Mouse (Mus musculus) c-Kit-positive CD71-positive TER-119-positive erythroid progenitor cells, embryonic 14.5 days (primary cell): ENCODE data around the gene Socs7.

Experiments used
- DNase-seq: peaks from one replicate; pipeline ENCODE4 v3.0.0-alpha.2; 2013; ENCODE audit warnings: low spot score

Gene Socs7

DNA sequence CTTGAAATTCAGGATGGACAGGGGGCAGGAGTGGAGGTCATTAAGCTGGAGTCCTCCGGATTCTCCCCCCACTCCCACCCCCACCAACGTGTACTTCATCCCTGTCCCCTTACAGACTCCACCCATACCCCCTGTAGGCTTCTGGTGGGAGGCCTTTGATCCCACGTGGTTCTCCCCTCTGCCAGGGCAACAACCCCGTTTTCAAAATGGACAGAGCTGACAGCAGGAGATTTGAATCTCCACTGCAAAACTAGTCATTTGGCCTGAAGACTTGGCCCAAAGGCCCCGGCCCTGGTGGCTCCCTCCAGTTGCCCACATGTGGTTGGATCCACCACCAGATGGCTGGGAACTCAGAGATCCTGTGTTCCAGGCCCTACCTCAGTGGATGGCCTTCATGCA is 54.3 kb downstream of the Socs7 start:
- no peak for DNase-seq

DNA sequence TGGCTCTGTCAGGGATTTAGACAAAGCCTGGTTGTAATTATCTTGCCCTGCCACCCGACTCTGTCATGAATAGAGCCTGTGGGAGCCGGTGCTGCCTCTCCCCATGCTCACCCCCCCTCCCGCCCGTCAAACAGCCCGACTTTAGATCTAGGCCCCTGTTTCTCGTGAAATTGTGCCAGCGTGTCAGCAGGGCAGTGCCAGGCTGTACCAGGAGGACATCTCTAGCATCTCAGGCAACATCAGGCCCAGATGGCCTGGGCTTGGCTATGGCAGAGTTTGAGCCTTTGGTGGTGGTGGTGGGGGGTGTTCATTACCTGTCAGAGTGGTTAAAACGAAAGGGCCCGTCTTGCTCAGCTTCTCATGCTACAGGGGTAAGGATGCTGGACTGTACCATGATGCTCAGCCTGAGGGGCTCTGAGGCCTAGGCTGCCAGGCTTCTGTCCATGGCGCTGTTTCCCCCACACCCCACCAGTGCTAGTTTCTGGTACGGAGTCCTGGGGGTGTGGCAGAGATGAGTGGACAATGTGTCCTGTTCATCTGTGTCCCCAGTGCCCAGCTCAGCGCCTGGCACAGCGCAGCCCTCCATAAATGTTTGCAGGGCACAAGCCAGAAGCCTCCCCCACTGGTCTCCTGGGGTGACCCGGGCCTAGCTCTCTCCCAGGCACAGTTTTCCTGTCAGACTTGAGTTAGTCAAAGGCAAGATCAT is 56.6 kb downstream of the Socs7 start:
- DNase-seq: no peak

DNA sequence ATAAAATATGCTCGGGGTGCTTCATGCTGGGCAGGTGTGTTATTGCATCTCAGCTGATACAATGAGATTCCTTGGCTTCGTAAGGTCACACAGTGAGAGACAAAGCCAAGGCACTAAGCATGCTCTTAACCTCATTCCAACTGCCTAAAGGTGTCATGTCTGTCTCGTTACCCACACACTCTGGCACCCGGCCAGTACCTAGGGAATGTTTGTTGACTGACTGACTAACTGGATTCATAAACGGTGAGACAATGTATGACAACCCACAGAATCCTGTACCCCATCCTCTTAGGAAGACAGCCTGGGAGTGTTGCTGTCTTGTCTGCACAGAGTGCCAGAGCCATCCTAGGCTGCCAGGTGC is 57.2 kb downstream of the Socs7 start:
- no peak for DNase-seq

DNA sequence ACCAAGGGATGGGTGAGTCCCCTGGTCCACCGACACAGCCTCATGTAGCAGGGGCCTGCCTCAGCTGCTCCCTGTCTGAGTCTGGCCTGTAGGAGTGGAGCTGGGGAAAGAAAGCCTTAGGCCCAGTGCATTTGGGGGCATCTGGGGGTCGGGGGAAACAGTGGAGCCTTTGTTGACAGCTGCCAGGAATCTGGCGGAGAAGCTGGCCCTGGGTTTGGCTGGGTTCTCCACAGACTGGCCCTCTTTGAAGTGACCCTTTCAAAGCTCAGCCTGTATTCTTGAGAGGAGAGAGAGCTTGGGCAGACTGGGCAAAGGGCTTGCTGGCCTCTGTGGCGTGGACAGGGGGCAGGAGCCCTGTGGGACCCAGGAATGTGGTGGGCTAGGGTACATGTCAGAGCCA is 60.2 kb downstream of the Socs7 start:
- no peak for DNase-seq

DNA sequence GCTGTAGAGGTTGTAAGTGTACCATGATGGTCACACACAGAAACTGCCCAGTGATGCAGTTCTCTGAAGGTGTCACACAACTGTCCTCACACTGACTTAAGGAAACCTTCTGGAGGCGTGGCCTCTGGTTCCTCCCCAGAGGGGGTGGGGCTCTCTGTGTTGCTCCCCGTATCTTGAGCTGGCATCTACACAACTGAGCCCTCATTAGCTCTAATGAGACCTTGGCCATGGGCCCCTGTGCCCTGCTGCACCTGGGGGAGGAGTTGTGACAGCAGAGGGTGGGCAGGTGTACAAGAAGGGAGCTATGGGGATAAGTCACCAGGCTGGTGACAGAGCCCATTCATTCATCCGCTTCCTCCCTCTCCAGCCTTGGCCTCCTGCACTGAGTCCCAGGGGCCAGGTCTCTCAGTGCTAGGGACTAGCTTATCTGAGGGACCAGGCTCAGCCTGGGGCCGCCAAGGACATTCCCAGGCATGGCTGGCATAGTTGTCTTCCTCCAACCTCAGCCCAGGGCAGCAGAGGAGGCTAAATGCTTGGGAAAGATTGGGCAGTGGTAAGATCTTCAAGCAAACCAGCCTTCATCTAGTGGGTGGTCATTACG is 61.8 kb downstream of the Socs7 start:
- DNase-seq: peak; percentile 87

DNA sequence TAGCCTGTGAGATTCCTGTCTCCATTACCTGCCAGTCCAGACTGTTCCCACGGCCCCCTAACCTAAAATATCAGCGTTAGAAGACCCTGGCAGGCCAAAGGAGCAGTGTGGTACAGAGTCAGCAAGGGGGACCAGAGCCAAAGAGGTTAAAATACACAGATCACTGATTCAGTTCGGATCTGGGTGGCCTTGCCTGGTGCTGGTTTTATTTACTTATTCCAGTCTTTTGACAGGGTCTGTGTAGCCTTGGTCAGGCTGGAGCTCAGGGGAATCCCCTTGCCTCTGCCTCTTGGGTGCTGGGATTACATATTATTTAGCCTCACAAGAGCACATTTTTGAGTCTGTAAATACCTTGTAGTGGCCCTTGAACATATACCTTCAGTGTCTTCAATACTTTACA is 62.5 kb downstream of the Socs7 start:
- no peak for DNase-seq

DNA sequence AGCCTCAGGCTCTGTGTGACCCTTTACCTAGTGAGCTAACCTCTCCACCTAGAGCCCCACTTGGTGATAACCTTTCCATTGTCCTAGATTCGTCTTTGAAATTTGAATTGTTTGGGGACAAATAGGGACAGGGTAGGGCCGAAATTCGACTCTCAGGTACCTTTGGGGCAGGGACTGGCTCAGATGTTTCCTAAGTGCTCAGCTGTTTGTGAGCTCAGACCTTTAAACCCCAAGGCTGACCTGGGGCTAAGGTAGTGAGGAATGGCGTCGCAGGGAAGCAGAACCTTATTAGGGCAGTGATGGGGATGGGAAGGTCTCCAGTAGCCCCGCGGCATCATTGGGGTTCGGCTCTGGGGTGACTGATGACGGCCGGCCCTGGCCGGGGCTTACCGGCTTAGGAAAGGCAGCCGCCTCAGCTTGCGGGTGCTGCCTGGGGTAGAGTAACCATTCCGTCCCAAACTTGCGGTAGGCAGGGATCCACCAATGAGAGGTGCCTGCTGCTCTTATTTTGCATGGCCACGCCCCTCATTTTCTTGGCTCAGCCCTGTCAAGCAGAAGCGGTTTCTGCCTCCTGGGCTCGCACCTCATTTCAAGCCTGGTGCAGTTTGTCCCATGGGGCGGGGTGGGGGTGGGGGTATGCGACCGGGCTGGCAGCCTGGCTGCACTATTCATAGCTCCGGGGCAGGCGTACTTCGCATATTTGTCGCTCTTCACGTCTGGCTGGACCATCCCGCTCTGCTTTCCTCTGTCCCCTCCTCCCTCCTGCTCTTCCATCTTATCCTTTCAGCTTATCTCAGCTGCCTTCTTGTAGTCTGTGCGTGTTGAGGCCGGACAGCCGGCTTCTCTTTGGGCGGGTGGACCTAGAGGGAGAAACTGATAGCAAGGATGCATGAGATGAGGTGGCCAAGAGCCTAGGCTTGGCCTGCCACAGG is 65.7 kb downstream of the Socs7 start:
- peak; percentile 92 for DNase-seq

DNA sequence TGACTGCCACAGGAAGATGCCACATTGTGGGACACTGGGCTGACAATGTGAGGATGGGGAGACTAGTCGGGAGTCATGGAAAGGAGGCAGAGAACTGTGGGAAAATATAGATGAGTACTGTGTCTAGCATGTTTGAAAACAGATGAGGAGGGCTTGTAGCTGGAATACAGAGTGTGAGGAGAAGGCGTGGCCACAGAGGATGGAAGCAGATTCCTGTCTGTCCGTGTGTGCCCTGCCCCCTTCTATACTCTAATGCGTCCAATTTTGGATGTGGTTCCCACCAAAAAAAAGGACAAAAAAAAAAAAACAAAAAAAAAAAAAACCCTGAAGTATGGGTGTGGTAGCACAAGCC is 66.4 kb downstream of the Socs7 start:
- no peak for DNase-seq

DNA sequence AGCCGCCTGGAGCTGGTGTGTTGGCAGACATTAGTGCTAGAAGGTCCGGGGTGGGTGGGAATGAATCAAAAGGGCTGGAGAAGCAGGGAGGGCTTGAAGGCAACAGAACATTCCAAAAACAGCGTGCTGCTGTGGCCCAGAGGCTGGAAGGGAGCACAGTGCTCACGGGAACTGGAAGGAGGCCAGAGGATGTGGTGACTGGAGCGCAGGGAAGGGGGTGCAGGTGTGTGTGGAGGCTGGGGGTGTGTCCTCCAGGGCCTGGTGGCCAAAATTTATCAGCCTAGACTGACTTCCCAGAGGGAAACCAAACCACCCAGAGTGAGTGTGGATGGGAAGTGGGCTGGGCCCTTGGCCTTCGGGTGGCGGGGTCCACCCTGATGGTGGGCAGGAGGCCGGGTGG is 67.3 kb downstream of the Socs7 start:
- no peak for DNase-seq

DNA sequence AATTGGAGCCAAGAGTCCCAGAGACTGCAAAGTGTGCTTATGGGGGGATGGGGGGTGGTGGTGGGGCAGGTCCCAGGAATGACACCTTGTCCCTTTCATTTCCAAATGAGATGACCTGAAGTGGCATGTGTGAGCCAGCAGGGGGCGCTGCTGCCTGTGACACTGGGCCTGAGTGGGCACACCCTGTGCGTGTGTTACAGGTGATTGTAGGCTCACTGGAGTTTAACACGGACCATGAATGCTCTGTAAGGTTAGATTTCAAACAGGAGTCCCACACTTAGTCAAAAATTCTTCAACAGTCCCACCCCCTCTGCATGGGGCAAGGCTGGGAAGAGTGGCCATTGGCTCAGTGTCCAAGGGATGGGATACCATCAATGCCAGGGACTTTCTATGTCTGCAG is 69.7 kb downstream of the Socs7 start:
- peak; percentile 78 for DNase-seq

DNA sequence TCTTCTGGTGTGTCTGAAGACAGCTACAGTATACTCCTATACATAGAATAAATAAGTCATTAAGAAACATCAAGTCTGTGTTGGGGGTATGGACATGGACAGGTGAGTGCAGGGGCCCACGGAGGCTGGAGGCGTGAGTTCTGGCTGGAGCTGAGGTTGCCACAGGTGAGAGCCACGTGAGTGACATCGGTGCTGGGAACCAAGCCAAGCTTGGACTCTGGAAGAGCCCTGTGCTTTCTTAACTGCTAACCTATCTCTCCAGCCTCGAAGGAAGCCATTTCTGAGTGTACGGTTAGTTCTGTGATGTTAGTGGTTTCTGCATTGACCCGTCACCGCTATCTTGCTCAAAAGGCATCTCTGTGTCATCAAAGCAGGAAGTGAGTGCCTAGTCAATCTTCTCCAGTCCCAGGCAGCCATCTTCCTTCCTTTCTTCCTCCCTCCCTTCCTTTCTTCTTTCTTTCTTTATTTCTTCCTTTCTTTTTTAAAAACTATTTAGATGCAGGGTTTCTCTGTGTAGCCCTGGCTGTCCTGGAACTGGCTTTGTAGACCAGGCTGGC is 70.7 kb downstream of the Socs7 start:
- DNase-seq: no peak

DNA sequence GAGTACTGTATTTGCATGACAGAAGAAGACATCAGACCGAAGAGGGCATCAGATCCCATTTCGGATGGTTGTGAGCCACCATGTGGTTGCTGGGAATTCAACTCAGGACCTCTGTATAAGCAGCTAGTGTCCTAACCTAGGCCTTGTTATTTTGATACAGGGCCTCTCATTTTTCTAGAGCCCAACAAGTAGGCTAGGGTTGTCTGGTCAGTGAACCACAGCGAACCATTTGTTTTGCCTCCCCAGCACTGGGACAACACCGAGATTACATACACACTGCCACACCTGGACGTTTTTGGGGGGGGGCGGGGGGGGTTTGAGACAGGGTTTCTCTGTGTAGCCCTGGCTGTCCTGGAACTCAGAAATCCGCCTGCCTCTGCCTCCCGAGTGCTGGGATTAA is 71.8 kb downstream of the Socs7 start:
- DNase-seq: no peak

DNA sequence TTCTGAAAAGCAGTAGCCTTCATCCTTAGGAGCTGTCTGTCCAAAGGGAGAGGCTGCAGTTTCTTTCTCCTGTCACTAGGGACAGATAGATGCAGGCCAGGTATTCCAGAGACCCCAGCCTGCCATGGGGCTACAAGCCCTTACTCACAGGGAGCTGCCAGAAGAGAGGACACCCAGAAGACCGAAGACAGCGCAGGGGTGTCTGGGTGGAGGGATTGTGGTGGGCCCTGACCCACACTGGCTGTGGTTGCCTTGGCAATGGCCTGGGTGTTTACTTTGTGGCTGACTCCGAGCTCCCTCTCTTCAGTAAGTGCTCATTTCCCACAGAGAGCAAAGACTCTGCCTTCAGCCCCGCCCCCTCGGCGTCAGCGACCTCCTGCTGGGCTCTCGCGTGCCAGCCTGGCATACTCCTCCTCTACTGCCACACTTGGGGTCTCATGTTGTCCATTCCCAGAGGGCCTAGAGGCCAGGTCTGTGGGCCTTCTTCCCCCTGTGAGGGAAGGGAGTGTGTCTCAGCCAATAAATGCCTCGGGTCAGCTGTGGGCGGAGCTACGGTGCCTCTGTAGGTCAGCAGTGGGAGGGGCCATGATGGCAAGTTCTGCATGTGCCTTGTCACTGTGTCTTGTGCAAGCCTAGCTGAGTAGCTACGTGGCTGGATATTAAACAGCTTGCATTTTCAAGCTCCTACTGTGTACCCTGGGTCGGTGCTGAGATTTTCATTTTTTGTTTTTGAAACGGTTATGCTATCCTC is 72.5 kb downstream of the Socs7 start:
- peak; percentile 93 for DNase-seq

DNA sequence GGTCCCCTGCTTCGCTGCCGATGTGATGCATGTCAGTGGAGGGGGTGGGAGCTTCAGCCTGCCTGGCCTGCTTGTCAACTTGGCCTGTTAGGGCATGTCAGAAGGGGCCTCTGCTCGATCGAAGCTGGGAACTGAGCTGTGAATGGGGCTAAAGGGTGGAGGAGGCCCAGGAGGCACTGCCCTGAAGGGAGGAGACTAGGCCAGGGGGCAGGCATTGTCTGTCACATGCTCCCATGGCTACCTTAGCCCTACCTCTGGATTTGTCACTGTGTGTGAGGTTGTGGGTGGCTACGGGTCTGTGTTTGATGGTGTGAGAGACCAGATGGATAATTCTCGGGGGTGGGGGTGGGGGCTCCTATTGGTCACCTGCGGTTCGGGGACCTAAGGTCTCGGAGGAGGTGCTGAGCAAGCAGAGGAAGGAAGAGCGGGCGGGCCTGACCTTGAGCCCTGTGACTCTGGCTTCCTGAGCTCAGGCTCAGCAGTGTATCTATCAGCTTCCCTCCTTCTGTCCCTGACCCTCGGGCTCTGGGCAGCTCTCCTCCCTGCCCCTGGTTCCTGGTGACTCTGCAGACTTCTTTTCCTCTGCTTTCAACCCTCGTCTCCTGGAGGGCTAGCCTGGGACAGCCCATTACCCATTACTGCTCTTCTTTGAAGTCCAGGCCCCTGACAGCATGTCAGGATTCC is 73.6 kb downstream of the Socs7 start:
- DNase-seq: no peak

DNA sequence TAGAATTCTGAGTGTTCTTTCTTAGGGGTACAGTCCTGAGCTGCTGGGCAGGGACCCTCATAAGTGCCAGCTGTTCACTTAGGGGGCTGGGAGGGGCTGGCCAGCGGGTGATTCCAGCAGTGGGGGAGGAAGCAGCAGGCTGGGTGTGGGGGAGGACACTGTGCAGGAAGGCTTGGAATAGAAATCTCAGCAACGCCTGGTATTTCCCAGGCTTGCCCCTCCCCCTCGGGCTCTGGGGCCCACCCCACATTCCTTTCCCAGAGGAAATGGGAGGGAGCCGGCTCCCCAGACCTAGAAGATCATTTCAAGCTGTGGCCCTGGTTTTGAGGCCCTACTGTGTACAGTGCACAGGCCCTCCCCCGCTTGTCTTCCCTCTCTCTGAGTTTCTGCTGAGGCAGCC is 75.4 kb downstream of the Socs7 start:
- no peak for DNase-seq

DNA sequence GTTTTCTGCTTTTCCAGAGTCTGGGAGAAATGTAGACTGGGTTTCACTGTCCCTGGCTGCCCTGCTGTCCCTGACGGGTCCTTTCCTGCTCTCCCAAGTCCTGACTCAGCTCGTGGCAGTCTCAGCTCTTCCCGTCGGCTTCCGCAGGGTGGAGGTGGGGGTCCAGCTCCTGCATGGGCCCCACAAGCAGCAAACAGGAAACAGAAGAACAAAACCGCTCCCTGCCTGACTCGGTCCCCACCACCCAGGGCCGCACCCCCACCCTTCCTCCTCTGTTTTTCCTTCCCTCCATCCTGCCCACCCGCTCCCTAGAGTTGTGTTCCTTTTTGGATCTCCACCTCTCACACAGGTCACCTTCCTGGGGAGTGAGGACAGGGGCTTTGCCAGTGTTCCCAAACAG is 76.5 kb downstream of the Socs7 start:
- no peak for DNase-seq

DNA sequence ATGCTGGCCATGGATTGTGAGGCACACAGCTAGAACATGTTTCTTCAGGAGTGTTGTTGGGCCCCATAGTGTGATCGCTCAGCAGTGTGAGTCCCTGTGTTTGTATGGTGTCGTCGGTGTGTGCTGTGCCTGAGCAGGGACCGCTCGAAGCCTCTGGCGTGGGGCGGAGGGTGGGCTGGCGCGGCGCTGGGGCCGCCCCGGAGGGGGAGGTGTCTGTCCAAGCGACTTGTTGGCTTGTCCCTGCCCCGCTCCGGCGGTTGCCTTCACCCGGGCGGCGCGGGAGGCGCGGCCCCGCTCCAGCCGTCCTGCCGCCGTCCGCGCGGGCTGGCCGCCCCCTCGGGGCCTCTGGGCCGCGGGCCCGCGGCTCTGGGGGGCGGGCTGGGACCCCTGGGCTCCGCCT is 77.6 kb downstream of the Socs7 start:
- DNase-seq: no peak

DNA sequence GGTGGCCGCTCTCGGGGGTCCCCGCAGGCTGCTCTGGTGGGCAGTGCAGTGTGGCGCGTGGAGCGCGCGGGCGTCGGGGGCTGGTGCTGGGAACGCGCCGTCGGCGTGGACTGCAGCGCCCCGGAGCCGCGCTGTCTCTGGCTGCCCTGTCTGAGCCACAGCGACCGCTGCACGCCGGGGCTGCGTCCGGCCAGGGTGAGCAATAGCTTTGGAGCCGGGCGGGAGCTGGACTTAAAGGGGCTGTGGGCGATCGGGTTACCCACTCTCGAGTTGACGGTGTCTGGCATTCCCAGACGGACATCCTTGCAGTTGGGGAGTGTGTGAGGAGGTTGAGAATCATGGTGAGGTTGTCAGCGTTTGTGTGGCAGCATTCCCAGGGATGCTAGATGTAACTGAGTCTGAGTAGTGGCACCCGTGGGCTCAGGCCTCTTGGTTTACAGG is 78.1 kb downstream of the Socs7 start:
- DNase-seq: no peak

DNA sequence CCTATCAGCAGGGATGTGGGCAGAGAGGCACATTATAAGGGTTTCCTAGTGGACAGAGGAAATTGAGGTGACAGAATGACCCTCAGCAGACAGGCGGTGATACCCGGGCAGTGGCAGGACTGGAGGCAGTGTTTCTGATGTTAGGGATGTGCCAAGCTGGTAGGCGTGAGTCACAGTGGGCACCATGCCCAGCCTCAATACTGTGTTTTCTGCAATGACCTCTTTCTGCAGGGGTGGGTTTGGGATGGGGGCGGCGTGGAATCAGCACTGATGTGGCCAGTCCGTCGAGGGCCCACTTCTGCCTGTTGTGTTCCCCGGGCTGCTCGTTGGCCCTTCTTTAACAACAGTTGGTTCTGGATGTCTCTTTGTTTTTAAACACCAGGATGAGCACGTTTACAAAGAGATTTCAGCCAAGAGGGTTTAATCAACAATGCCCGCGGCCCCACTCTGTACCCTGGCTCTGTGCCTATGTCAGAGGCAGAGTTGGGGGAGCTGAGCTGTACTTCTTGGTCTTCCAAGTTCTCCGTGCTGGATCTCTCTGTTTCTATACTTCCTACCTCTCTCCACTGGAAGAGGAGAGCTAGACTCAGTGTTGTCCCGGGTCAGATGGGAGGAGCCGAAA is 78.8 kb downstream of the Socs7 start:
- DNase-seq: no peak

DNA sequence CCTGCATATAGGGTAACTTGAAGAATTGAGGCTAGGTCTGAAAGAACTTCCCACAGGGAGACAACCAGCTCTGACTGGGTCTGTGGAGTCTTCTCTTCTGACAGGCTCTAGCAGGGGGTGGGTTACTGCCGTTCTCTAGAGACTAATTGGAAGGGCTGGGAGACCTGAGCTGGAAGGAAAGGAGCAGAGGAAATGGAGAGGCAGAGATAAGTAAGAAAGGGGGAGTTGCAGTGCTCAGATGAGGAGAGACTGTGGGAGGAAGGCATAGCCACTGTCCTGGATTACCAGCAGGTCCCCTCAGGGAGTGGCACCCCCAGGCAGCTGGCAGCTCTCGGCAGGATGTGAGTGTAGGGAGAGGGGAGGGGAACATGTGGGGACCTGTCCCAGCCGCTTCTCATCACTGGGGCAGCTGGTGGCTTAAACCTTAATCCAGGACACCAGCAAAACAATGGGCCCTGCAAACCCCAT is 79.3 kb downstream of the Socs7 start:
- no peak for DNase-seq
